Mouse (Mus musculus) limb, embryonic 11.5 days (tissue): ENCODE measurements around the gene Klhl36. TPM values are rescaled to one million over a fixed set of nuclear protein-coding genes. Genes with fewer than 3 reads are reported as not detected.

Experiments
- ATAC-seq: fragments of 200-750 bp; cut with Nextera tagmentation; 2 replicates; pipeline ENCODE4 v1.8.0; 2017; ENCODE audit warnings: low read depth; ENCODE audit not compliant: insufficient number of reproducible peaks, low FRiP score, low TSS enrichment
- DNase-seq: peaks from one replicate; pipeline ENCODE4 v3.0.0-alpha.2; 2015; ENCODE audit warnings: low spot score
- H3K27ac ChIP-seq: fragments of 300-500 bp; sonication (generic); replicated peaks from 2 replicates; pipeline ENCODE4 v1.5.1; 2014; ENCODE audit warnings: low read depth, mild to moderate bottlenecking, low read length
- H3K27me3 ChIP-seq: fragments of 300-500 bp; sonication (generic); 2 replicates; pipeline ENCODE4 v1.6.1; 2014; ENCODE audit warnings: mild to moderate bottlenecking, low read length, mixed read lengths; ENCODE audit not compliant: control insufficient read depth, insufficient read depth
- H3K36me3 ChIP-seq: fragments of 300-500 bp; sonication (generic); 2 replicates; pipeline ENCODE4 v1.6.1; 2014; ENCODE audit warnings: mild to moderate bottlenecking, low read length, moderate library complexity, mixed read lengths; ENCODE audit not compliant: control insufficient read depth, insufficient read depth
- H3K4me1 ChIP-seq: fragments of 300-500 bp; sonication (generic); 2 replicates; pipeline ENCODE4 v1.6.1; 2014; ENCODE audit warnings: low read length, mixed read lengths; ENCODE audit not compliant: control insufficient read depth, insufficient read depth
- H3K4me2 ChIP-seq: fragments of 300-500 bp; sonication (generic); 2 replicates; pipeline ENCODE4 v1.6.1; 2014; ENCODE audit warnings: low read depth, mild to moderate bottlenecking, moderate library complexity; ENCODE audit not compliant: severe bottlenecking
- H3K4me3 ChIP-seq: fragments of 300-500 bp; sonication (generic); 2 replicates; pipeline ENCODE4 v1.5.1; 2014; ENCODE audit warnings: low read depth, low read length
- H3K9ac ChIP-seq: fragments of 300-500 bp; sonication (generic); 2 replicates; pipeline ENCODE4 v1.6.1; 2014; ENCODE audit warnings: mild to moderate bottlenecking, low read length
- H3K9me3 ChIP-seq: fragments of 300-500 bp; sonication (generic); 2 replicates; pipeline ENCODE4 v1.6.1; 2016; ENCODE audit warnings: low read length; ENCODE audit not compliant: control insufficient read depth
- whole genome bisulfite sequencing: fragments of 180-500 bp; shearing (Covaris S2); extraction: QIAGEN DNeasy Blood & Tissue Kit; methylation state at CpG from one replicate; pipeline ENCODE4 v1.1.7; 2014; 5-methylcytosine and 5-hydroxymethylcytosine counted together
- polyA plus RNA-seq: library from polyadenylated mRNA; unstranded; fragments of >200 nt; fragmentation: Nextera tagmentation; extraction: Ambion mirVana; gene quantifications from 2 replicates; pipeline ENCODE4 v1.2.1, GENCODE M21; 2014

Klhl36 gene
- polyA plus RNA-seq, 1 experiment from 2014 or later: 6.6 TPM

- no peaks in the 10 kb centered on the region for H3K9me3 ChIP-seq
- ATAC-seq: no peak
- H3K4me3 ChIP-seq: no peak overlapping the region
- no peaks in the 10 kb centered on the region for H3K27me3 ChIP-seq
- DNase-seq: no peak
- no peak overlapping the region for H3K4me2 ChIP-seq
- H3K9ac ChIP-seq: no peak overlapping the region
- H3K27ac ChIP-seq: no peak overlapping the region
- 68% methylated on average over 7 of the region's 7 CpGs for WGBS
- peaks cover 41% of the 10 kb centered on the region for H3K4me1 ChIP-seq
- H3K36me3 ChIP-seq: no peaks in the 10 kb centered on the region
These were observed 31.5 kb upstream of the Klhl36 start for GRCm38 (mm10) chr8:119830589-119830988.

- no peaks in the 10 kb centered on the region for H3K9me3 ChIP-seq
- no peak overlapping the region for H3K27ac ChIP-seq
- H3K4me1 ChIP-seq: peaks cover 41% of the 10 kb centered on the region
- DNase-seq (peak; percentile 73), ATAC-seq (peak; percentile 49; the same call in 1 of the 2 replicates)
- no peaks in the 10 kb centered on the region for H3K36me3 ChIP-seq
- 38% methylated on average over 20 of the region's 20 CpGs for WGBS
- no peak overlapping the region for H3K4me3 ChIP-seq
- H3K4me2 ChIP-seq: no peak overlapping the region; the same call in 1 of the 2 replicates
- H3K9ac ChIP-seq: no peak overlapping the region
- H3K27me3 ChIP-seq: no peaks in the 10 kb centered on the region
These were observed 30.6 kb upstream of the Klhl36 start for GRCm38 (mm10) chr8:119831336-119831995.

GRCm38 (mm10) chr8:119832101-119832617, 29.9 kb upstream of the Klhl36 start:
- DNase-seq (no peak), ATAC-seq (no peak)
- Histone ChIP-seq H3K27me3 (no peaks in the 10 kb centered on the region), H3K9me3 (no peaks in the 10 kb centered on the region), H3K4me1 (peaks cover 41% of the 10 kb centered on the region), H3K4me2 (peak overlapping the region; percentile 20; the same call in 1 of the 2 replicates), H3K9ac (no peak overlapping the region), H3K36me3 (no peaks in the 10 kb centered on the region), H3K27ac (no peak overlapping the region; the same call in 1 of the 2 replicates), H3K4me3 (no peak overlapping the region)
- 66% methylated on average over 7 of the region's 7 CpGs for WGBS

GRCm38 (mm10) chr8:119832931-119833330, 29.1 kb upstream of the Klhl36 start:
- H3K9me3 ChIP-seq: no peaks in the 10 kb centered on the region
- no peak overlapping the region for H3K4me3 ChIP-seq
- no peak overlapping the region for H3K9ac ChIP-seq
- H3K36me3 ChIP-seq: no peaks in the 10 kb centered on the region
- 15% methylated on average over 5 of the region's 5 CpGs for WGBS
- H3K4me2 ChIP-seq: no peak overlapping the region
- DNase-seq (no peak), ATAC-seq (no peak)
- no peaks in the 10 kb centered on the region for H3K27me3 ChIP-seq
- H3K4me1 ChIP-seq: peaks cover 47% of the 10 kb centered on the region
- no peak overlapping the region; the same call in 1 of the 2 replicates for H3K27ac ChIP-seq

- Histone ChIP-seq H3K27me3 (no peaks in the 10 kb centered on the region), H3K4me3 (no peak overlapping the region), H3K9ac (no peak overlapping the region), H3K4me1 (peaks cover 49% of the 10 kb centered on the region), H3K9me3 (no peaks in the 10 kb centered on the region), H3K27ac (no peak overlapping the region), H3K36me3 (no peaks in the 10 kb centered on the region), H3K4me2 (no peak overlapping the region)
- 83% methylated on average over 6 of the region's 6 CpGs for WGBS
- DNase-seq (no peak), ATAC-seq (no peak)
These were observed 27.4 kb upstream of the Klhl36 start for GRCm38 (mm10) chr8:119834676-119835075.

GRCm38 (mm10) chr8:119835270-119835669, 26.8 kb upstream of the Klhl36 start:
- Histone ChIP-seq H3K36me3 (no peaks in the 10 kb centered on the region), H3K4me1 (peaks cover 44% of the 10 kb centered on the region), H3K27ac (no peak overlapping the region), H3K27me3 (no peaks in the 10 kb centered on the region), H3K4me2 (no peak overlapping the region), H3K9ac (no peak overlapping the region), H3K9me3 (no peaks in the 10 kb centered on the region), H3K4me3 (no peak overlapping the region)
- no peak for DNase-seq
- 92% methylated on average over 5 of the region's 5 CpGs for WGBS
- ATAC-seq: no peak

- no peak for ATAC-seq
- Histone ChIP-seq H3K4me2 (no peak overlapping the region), H3K9ac (no peak overlapping the region), H3K27ac (no peak overlapping the region), H3K4me1 (peaks cover 29% of the 10 kb centered on the region), H3K36me3 (no peaks in the 10 kb centered on the region), H3K9me3 (no peaks in the 10 kb centered on the region), H3K4me3 (no peak overlapping the region), H3K27me3 (no peaks in the 10 kb centered on the region)
- 84% methylated on average over 4 of the region's 4 CpGs for WGBS
- DNase-seq: no peak
These were observed 25.2 kb upstream of the Klhl36 start for GRCm38 (mm10) chr8:119836831-119837230.

GRCm38 (mm10) chr8:119837553-119838071, 24.5 kb upstream of the Klhl36 start:
- Histone ChIP-seq H3K36me3 (no peaks in the 10 kb centered on the region), H3K9ac (no peak overlapping the region), H3K4me1 (peaks cover 22% of the 10 kb centered on the region), H3K9me3 (no peaks in the 10 kb centered on the region), H3K4me3 (no peak overlapping the region), H3K27ac (0 out of 2 replicates have a peak overlapping the region, but pooled peaks have one; percentile 12), H3K4me2 (peak overlapping the region; percentile 20; the same call in 1 of the 2 replicates), H3K27me3 (no peaks in the 10 kb centered on the region)
- 49% methylated on average over 10 of the region's 10 CpGs for WGBS
- ATAC-seq: no peak
- no peak for DNase-seq
